ENCODE assay signal across 19 mouse cellular contexts in the genomic region with DNA sequence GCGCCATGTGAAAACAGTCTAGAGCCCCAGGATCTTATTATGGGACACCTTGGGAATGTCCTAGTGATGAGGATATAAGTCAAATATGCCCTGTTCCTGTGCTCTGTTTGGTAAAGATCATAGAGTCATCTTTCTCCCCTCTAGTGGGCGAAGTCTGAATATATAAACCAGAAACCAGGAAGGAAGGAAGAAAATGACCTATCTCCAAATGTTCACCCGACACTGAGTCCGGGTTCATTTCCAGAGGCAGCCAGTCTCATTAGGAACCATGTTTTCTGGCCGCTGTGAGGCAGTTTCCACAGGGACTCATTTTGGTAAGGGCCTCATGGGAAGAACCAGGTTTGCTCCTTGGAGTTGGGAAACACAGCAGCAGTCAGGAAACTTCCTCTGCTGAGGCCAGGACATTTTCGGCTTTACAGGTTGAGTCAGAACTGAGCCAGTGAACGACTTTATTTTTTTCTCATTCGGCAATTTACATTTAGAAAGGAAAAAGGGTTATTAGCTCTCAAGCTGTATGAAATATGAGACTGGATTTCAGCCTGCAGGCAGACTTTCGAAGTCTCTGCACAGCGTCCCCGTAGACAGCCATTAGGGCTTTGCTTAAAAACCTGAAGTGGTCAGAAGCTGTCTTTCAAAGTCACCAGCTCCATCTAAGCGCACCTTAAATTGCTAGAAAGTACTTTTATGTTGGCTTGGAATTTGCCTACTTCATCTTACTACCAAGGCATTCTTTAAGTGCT.
A peak's percentile ranks its signal among the peaks of the same experiment; 100 is the strongest.
DNase-seq lines count a peak whose midpoint lies in the region; ATAC-seq and TF ChIP-seq lines count a peak whose summit lies in the region.
"Had no signal": no experiment of that assay in that cellular context is flagged by ENCODE, and none has a peak within 500 bp of the region (broad histone marks: within the 10 kb centered on the region; RNA-seq: fewer than 3 reads in every experiment).

No protein-coding gene starts in this region.

- no peak overlapping the region for H3K27ac ChIP-seq in intestine, postnatal 0 days (ENCODE audit: low read depth, low read length)
- H3K27ac ChIP-seq in intestine, embryonic 16.5 days (ENCODE audit: low read length): no peak overlapping the region
- H3K27ac ChIP-seq in midbrain, postnatal 0 days (ENCODE audit: low read depth, low read length): no peak overlapping the region
- H3K27ac ChIP-seq in midbrain, embryonic 14.5 days (replicated peaks; ENCODE audit: low read depth, low read length): no peak overlapping the region
- no peak overlapping the region for H3K27ac ChIP-seq in embryonic facial prominence, embryonic 13.5 days
- H3K27ac ChIP-seq: kidney, embryonic 15.5 days; lung, embryonic 15.5 days; neural tube, embryonic 12.5 days had no signal

- no peaks in the 10 kb centered on the region for H3K9me3 ChIP-seq in intestine, postnatal 0 days (ENCODE audit: control insufficient read depth)
- H3K9me3 ChIP-seq in intestine, embryonic 16.5 days (ENCODE audit: control insufficient read depth, low read length): no peaks in the 10 kb centered on the region
- H3K9me3 ChIP-seq in midbrain, postnatal 0 days (ENCODE audit: low read length): no peaks in the 10 kb centered on the region
- no peaks in the 10 kb centered on the region for H3K9me3 ChIP-seq in midbrain, embryonic 14.5 days (ENCODE audit: control insufficient read depth, low read length)
- no peaks in the 10 kb centered on the region for H3K9me3 ChIP-seq in embryonic facial prominence, embryonic 13.5 days
- H3K9me3 ChIP-seq: G1E; kidney, embryonic 15.5 days; lung, embryonic 15.5 days; neural tube, embryonic 12.5 days had no signal

- no peak for DNase-seq in midbrain, postnatal 0 days (ENCODE audit: low spot score)
- no peak for DNase-seq in midbrain, embryonic 14.5 days
- no peak for DNase-seq in urinary bladder, adult 2 months (ENCODE audit: low spot score)
- DNase-seq in T-cell, adult 2 months (ENCODE audit: low spot score): no peak
- DNase-seq: adrenal gland, postnatal 14 days; cerebellum, adult 18-20 months; heart, postnatal 4 days; left cerebral cortex, postnatal 4 days; right cerebral cortex, postnatal 25 days; thymus, postnatal 14 days had no signal

- no peak for ATAC-seq in intestine, postnatal 0 days
- no peak for ATAC-seq in intestine, embryonic 16.5 days
- no peak for ATAC-seq in midbrain, postnatal 0 days (ENCODE audit: low FRiP score)
- ATAC-seq in midbrain, embryonic 14.5 days (ENCODE audit: low FRiP score, low TSS enrichment): no peak
- no peak for ATAC-seq in embryonic facial prominence, embryonic 13.5 days (ENCODE audit: insufficient number of reproducible peaks, insufficient read depth, low FRiP score, low TSS enrichment, low read depth)
- 0 out of 2 replicates have a peak, but pooled peaks have one; percentile 8 for ATAC-seq in megakaryocyte-erythroid progenitor cell, adult 5-6 weeks (replicated peaks; ENCODE audit: low FRiP score, low TSS enrichment, poor library complexity, severe bottlenecking)
- ATAC-seq: forebrain, embryonic 14.5 days had no signal

- 0 out of 2 replicates have a peak, but pooled peaks cover 2% of the 10 kb centered on the region for H3K4me1 ChIP-seq in intestine, postnatal 0 days (replicated peaks; ENCODE audit: control insufficient read depth, insufficient read depth, low read length)
- peaks cover 3% of the 10 kb centered on the region for H3K4me1 ChIP-seq in intestine, embryonic 16.5 days (ENCODE audit: control insufficient read depth, insufficient read depth, low read length)
- H3K4me1 ChIP-seq in midbrain, postnatal 0 days (ENCODE audit: insufficient read depth, low read length): no peaks in the 10 kb centered on the region
- H3K4me1 ChIP-seq in midbrain, embryonic 14.5 days (ENCODE audit: control insufficient read depth, insufficient read depth, low read length): peaks cover 13% of the 10 kb centered on the region
- H3K4me1 ChIP-seq in embryonic facial prominence, embryonic 13.5 days: peaks cover 23% of the 10 kb centered on the region

- TF ChIP-seq CTCF in intestine, postnatal 0 days (IDR thresholded peaks at IDR 0.05; ENCODE audit: low read depth): peak; percentile 41
- peak; percentile 30 for TF ChIP-seq CTCF in midbrain, postnatal 0 days (IDR thresholded peaks at IDR 0.05)

- no peaks in the 10 kb centered on the region for H3K27me3 ChIP-seq in intestine, postnatal 0 days (replicated peaks; ENCODE audit: control insufficient read depth, insufficient read depth, low read length)
- no peaks in the 10 kb centered on the region for H3K27me3 ChIP-seq in intestine, embryonic 16.5 days (replicated peaks; ENCODE audit: control insufficient read depth, insufficient read depth, low read length)
- H3K27me3 ChIP-seq in midbrain, postnatal 0 days (ENCODE audit: insufficient read depth, low read length): no peaks in the 10 kb centered on the region
- H3K27me3 ChIP-seq in midbrain, embryonic 14.5 days (ENCODE audit: control insufficient read depth, insufficient read depth, low read length): no peaks in the 10 kb centered on the region
- H3K27me3 ChIP-seq in embryonic facial prominence, embryonic 13.5 days: no peaks in the 10 kb centered on the region
- H3K27me3 ChIP-seq: kidney, embryonic 15.5 days; lung, embryonic 15.5 days had no signal

- no peak overlapping the region for H3K9ac ChIP-seq in intestine, postnatal 0 days (ENCODE audit: low read depth, low read length)
- no peak overlapping the region for H3K9ac ChIP-seq in intestine, embryonic 16.5 days (ENCODE audit: low read depth, low read length)
- no peak overlapping the region for H3K9ac ChIP-seq in midbrain, postnatal 0 days (replicated peaks; ENCODE audit: low read length, poor library complexity, severe bottlenecking)
- H3K9ac ChIP-seq in midbrain, embryonic 14.5 days (replicated peaks; ENCODE audit: low read length): no peak overlapping the region
- H3K9ac ChIP-seq in embryonic facial prominence, embryonic 13.5 days: 0 out of 2 replicates have a peak overlapping the region, but pooled peaks have one; percentile 8
- H3K9ac ChIP-seq: kidney, embryonic 15.5 days; lung, embryonic 15.5 days; neural tube, embryonic 12.5 days had no signal

- 56% methylated on average over 12 of the region's 12 CpGs for WGBS in intestine, postnatal 0 days
- WGBS in intestine, embryonic 16.5 days: 55% methylated on average over 12 of the region's 12 CpGs
- 76% methylated on average over 12 of the region's 12 CpGs for WGBS in midbrain, postnatal 0 days
- WGBS in midbrain, embryonic 14.5 days: 80% methylated on average over 12 of the region's 12 CpGs
- 41% methylated on average over 12 of the region's 12 CpGs for WGBS in embryonic facial prominence, embryonic 13.5 days

- no peaks in the 10 kb centered on the region for H3K36me3 ChIP-seq in intestine, postnatal 0 days (ENCODE audit: control insufficient read depth, insufficient read depth)
- H3K36me3 ChIP-seq in intestine, embryonic 16.5 days (ENCODE audit: control insufficient read depth, insufficient read depth, low read length): no peaks in the 10 kb centered on the region
- H3K36me3 ChIP-seq in midbrain, postnatal 0 days (ENCODE audit: insufficient read depth, low read length): no peaks in the 10 kb centered on the region
- no peaks in the 10 kb centered on the region for H3K36me3 ChIP-seq in midbrain, embryonic 14.5 days (ENCODE audit: control insufficient read depth, insufficient read depth, low read length)
- no peaks in the 10 kb centered on the region for H3K36me3 ChIP-seq in embryonic facial prominence, embryonic 13.5 days
- H3K36me3 ChIP-seq: G1E; kidney, embryonic 15.5 days; lung, embryonic 15.5 days; neural tube, embryonic 12.5 days had no signal

- H3K4me3 ChIP-seq in intestine, postnatal 0 days (ENCODE audit: low read depth, low read length): no peak overlapping the region
- no peak overlapping the region for H3K4me3 ChIP-seq in intestine, embryonic 16.5 days (ENCODE audit: low read length)
- H3K4me3 ChIP-seq in midbrain, postnatal 0 days (ENCODE audit: low read depth, low read length): no peak overlapping the region
- H3K4me3 ChIP-seq in midbrain, embryonic 14.5 days (replicated peaks; ENCODE audit: low read depth, low read length): no peak overlapping the region
- no peak overlapping the region for H3K4me3 ChIP-seq in embryonic facial prominence, embryonic 13.5 days
- H3K4me3 ChIP-seq: kidney, embryonic 15.5 days; lung, embryonic 15.5 days; neural tube, embryonic 12.5 days had no signal

- H3K4me2 ChIP-seq in intestine, postnatal 0 days (replicated peaks; ENCODE audit: low read depth): no peak overlapping the region
- no peak overlapping the region for H3K4me2 ChIP-seq in intestine, embryonic 16.5 days (ENCODE audit: low read depth, low read length)
- H3K4me2 ChIP-seq in midbrain, postnatal 0 days (ENCODE audit: low read depth, low read length, poor library complexity, severe bottlenecking): no peak overlapping the region
- H3K4me2 ChIP-seq in midbrain, embryonic 14.5 days (ENCODE audit: low read length): no peak overlapping the region
- peak overlapping the region; percentile 21 for H3K4me2 ChIP-seq in embryonic facial prominence, embryonic 13.5 days
- H3K4me2 ChIP-seq: kidney, embryonic 15.5 days; lung, embryonic 15.5 days; neural tube, embryonic 12.5 days had no signal
